Mouse (Mus musculus): ENCODE measurements around the gene Abcg8.

- TF ChIP-seq CTCF (IDR thresholded peaks at IDR 0.05; ENCODE audit: low read depth) = no peak
- TF ChIP-seq EP300 (optimal IDR thresholded peaks at IDR 0.05) = no peak
Observed at GRCm38 (mm10) chr17:84633443-84633842, 42.7 kb upstream of the Abcg8 start.

Measured in stomach, postnatal 0 days (tissue).